Mouse (Mus musculus) megakaryocyte, embryonic 14.5 days (primary cell): Measurements from ENCODE around the gene Slfn5.

Experiments used
- FLI1 ChIP-seq: IDR thresholded peaks from 2 replicates; pipeline ENCODE4 v1.6.1; 2012; ENCODE audit warnings: low read length, inconsistent platforms, mixed read lengths
- GATA1 ChIP-seq: IDR thresholded peaks from 3 replicates; pipeline ENCODE4 v1.6.1; 2012; ENCODE audit warnings: mixed read lengths, low read length, inconsistent platforms, borderline replicate concordance

- TF ChIP-seq GATA1 (no peak), FLI1 (no peak)
Observed at GRCm38 (mm10) chr11:82910250-82910649, 40.9 kb upstream of the Slfn5 start, which contains the start of gene Unc45b.
